Mouse (Mus musculus) testis, adult 2 months (tissue): ENCODE results near the gene 4930404N11Rik. TPM values are rescaled to one million over a fixed set of nuclear protein-coding genes. Genes with fewer than 3 reads are reported as not detected.
A peak's percentile ranks its signal among the peaks of the same experiment; 100 is the strongest.

ENCODE experiments used
- H3K27ac ChIP-seq: fragments of 200-500 bp; 2 replicates; pipeline ENCODE4 v1.5.1; 2012; ENCODE audit warnings: low read depth, low read length; ENCODE audit not compliant: control insufficient read depth, insufficient read depth
- H3K27me3 ChIP-seq: fragments of 200-500 bp; 2 replicates; pipeline ENCODE4 v1.6.1; 2012; ENCODE audit warnings: mild to moderate bottlenecking, low read length, moderate library complexity; ENCODE audit not compliant: control insufficient read depth, insufficient read depth
- H3K36me3 ChIP-seq: fragments of 200-500 bp; 2 replicates; pipeline ENCODE4 v1.6.1; 2012; ENCODE audit warnings: mild to moderate bottlenecking, low read length; ENCODE audit not compliant: control insufficient read depth, insufficient read depth
- H3K4me1 ChIP-seq: fragments of 200-500 bp; 2 replicates; pipeline ENCODE4 v1.6.1; 2012; ENCODE audit warnings: low read length; ENCODE audit not compliant: control insufficient read depth, insufficient read depth
- H3K4me3 ChIP-seq: fragments of 200-500 bp; 2 replicates; pipeline ENCODE4 v1.5.1; 2012; ENCODE audit warnings: low read depth, mild to moderate bottlenecking, low read length, moderate library complexity, mixed read lengths; ENCODE audit not compliant: control insufficient read depth
- CTCF ChIP-seq: fragments of 200-500 bp; IDR thresholded peaks from 2 replicates; pipeline ENCODE4 v1.5.1; 2012; ENCODE audit warnings: low read depth, mild to moderate bottlenecking, inconsistent platforms, low read length, moderate library complexity; ENCODE audit not compliant: control insufficient read depth, insufficient read depth, insufficient replicate concordance
- POLR2A ChIP-seq: fragments of 200-500 bp; IDR thresholded peaks from 2 replicates; pipeline ENCODE4 v1.6.1; 2012; ENCODE audit warnings: low read depth, mild to moderate bottlenecking, inconsistent platforms, low read length, moderate library complexity; ENCODE audit not compliant: control insufficient read depth
- polyA plus RNA-seq: library from polyadenylated mRNA; depleted of rRNA; stranded (reverse); fragments of >200 nt; gene quantifications from 2 replicates; pipeline ENCODE4 v1.2.3, GENCODE M21; 2012

Gene 4930404N11Rik
- polyA plus RNA-seq, 1 experiment: 273 TPM

DNA sequence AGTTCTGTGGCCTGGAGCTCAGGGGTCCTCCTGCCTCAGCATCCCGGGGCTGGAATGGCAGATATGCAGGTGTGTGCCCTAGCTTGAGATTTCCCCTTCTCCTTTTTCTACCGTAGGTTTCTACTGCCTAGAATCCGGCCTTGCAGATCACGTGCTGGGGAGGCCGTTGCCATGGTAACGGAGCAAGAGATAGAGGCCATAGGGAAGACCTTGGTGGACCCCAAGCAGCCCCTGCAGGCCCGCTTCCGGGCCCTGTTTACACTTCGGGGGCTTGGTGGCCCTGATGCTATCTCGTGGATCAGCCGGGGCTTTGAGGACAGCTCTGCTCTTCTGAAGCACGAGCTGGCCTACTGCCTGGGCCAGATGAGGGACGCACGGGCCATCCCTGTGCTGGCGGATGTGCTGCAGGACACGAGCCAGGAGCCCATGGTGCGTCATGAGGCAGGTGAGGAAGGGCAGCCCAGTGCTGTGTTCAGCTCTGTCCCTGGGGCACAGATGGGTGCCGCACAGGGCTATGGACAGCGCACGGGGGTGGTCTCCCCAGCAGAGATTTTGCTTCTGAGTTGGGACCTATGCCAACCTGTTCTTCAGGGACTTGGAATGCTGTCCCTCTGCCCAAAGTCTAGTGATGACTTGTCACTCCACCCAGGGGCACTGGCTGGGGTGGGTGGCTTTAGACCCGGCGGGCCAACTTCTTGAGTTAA, 20.1 kb upstream of the 4930404N11Rik start:
- no peak overlapping the region for H3K27ac ChIP-seq
- peaks cover 23% of the 10 kb centered on the region for H3K4me1 ChIP-seq
- no peaks in the 10 kb centered on the region for H3K27me3 ChIP-seq
- no peaks in the 10 kb centered on the region for H3K36me3 ChIP-seq
- H3K4me3 ChIP-seq: peak overlapping the region; percentile 98
- no peak for TF ChIP-seq CTCF
- TF ChIP-seq POLR2A: no peak

GRCm38 (mm10) chr10:81384605-81384982, 19.0 kb upstream of the 4930404N11Rik start:
- Histone ChIP-seq H3K36me3 (no peaks in the 10 kb centered on the region), H3K27ac (peak overlapping the region; percentile 82), H3K4me1 (peaks cover 16% of the 10 kb centered on the region), H3K27me3 (no peaks in the 10 kb centered on the region), H3K4me3 (peak overlapping the region; percentile 98)
- TF ChIP-seq CTCF (no peak), POLR2A (no peak)

DNA sequence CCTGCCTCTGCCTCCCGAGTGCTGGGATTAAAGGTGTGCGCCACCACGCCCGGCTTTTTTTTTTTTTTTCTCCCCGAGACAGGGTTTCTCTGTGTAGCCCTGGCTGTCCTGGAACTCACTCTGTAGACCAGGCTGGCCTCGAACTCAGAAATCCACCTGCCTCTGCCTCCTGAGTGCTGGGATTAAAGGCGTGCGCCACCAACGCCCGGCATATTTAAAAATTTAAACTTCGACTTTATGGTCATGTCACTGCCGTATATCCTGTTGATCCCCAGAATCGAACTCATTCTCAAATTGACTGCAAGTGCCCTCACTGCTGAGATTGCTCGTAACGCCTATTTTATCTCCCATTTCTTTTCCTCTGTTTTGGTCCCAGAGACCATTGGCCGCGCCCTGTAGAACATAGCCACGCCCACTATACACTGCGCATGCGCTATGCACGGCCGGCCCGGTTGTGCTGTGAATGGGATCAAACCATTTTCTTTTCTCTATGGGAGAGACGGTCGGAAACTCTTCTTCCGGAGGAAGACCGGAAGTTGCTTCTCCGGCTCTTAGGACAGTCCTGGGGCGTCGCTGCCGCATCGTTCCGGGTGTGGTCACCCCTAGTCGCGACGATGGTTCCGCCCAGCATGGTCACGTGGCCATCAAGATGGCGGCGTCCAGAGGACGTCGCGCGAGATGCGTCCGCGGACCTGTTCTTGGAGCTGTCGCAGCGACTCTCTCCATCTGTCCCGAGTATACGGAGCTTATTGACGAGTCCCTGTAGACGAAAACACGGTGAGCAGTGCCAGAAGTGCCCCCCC, 18.4 kb upstream of the 4930404N11Rik start, which contains the start of the genes Dohh and Gm48551:
TSS of gene Dohh (plus strand) at position 627 of the 803 bp plus-strand sequence.
TSS of gene Gm48551 (plus strand) at position 665 of the 803 bp plus-strand sequence.
- TF ChIP-seq POLR2A: peak; percentile 98
- no peak for TF ChIP-seq CTCF

GRCm38 (mm10) chr10:81382039-81382438, 16.4 kb upstream of the 4930404N11Rik start:
- Histone ChIP-seq H3K4me1 (peaks cover 23% of the 10 kb centered on the region), H3K27ac (no peak overlapping the region), H3K27me3 (no peaks in the 10 kb centered on the region), H3K36me3 (no peaks in the 10 kb centered on the region), H3K4me3 (no peak overlapping the region)
- TF ChIP-seq CTCF (no peak), POLR2A (no peak)

More for the DNA sequence above, 18.4 kb upstream of the 4930404N11Rik start, which contains the start of the genes Dohh and Gm48551:
- Histone ChIP-seq H3K36me3 (no peaks in the 10 kb centered on the region), H3K27me3 (no peaks in the 10 kb centered on the region), H3K27ac (peak within 1 kb of the TSS; percentile 82), H3K4me1 (peaks cover 16% of the 10 kb centered on the region), H3K4me3 (peak within 1 kb of the TSS; percentile 98)

- peak overlapping the region; percentile 51 for H3K4me3 ChIP-seq
- peaks cover 11% of the 10 kb centered on the region for H3K4me1 ChIP-seq
- H3K27me3 ChIP-seq: no peaks in the 10 kb centered on the region
- H3K36me3 ChIP-seq: no peaks in the 10 kb centered on the region
- no peak overlapping the region for H3K27ac ChIP-seq
- no peak for TF ChIP-seq CTCF
- no peak for TF ChIP-seq POLR2A
Measured at GRCm38 (mm10) chr10:81379809-81380378, 14.3 kb upstream of the 4930404N11Rik start.

- TF ChIP-seq CTCF: no peak
- TF ChIP-seq POLR2A: no peak
- Histone ChIP-seq H3K4me3 (peak overlapping the region; percentile 84), H3K27me3 (no peaks in the 10 kb centered on the region), H3K27ac (peak overlapping the region; percentile 90), H3K4me1 (peaks cover 10% of the 10 kb centered on the region), H3K36me3 (no peaks in the 10 kb centered on the region)
Measured at GRCm38 (mm10) chr10:81379183-81379553, 13.6 kb upstream of the 4930404N11Rik start.
